In the genomic region with DNA sequence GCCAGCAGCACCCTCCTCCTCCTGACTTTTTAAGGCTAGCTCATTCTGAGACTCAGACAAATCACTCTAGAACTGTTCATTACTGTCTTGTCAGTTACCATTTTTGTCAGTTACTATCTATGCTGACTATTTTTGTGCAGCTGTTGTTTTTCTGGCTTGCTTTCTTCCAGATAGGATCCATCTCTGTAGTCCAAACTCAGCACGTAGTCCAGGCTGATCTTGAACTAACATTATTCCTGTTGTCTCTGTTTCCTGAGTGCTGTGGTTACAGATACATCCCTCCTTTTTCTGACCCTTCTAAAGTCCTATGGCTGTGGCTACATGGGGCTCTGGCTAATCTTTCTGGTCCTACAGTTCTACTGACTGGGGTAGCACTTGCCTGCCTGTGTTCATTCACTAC, we compare ENCODE assay signal across 8 mouse cellular contexts. TPM values are rescaled to one million over a fixed set of nuclear protein-coding genes. Genes with fewer than 3 reads are reported as not detected.
DNase-seq lines count a peak whose midpoint lies in the region; ATAC-seq and TF ChIP-seq lines count a peak whose summit lies in the region.

No protein-coding gene starts in this region.

- H3K9me3 ChIP-seq in lung, embryonic 14.5 days (ENCODE audit: low read depth, low read length) = no peaks in the 10 kb centered on the region; the same call in 1 of the 2 replicates
- H3K9me3 ChIP-seq in forebrain, embryonic 10.5 days = peaks cover 15% of the 10 kb centered on the region
- H3K9me3 ChIP-seq in limb, embryonic 11.5 days (ENCODE audit: control insufficient read depth, low read length) = peaks cover 12% of the 10 kb centered on the region; the same call in 1 of the 2 replicates
- H3K9me3 ChIP-seq in neural tube, embryonic 15.5 days (replicated peaks) = no peaks in the 10 kb centered on the region

- H3K36me3 ChIP-seq in lung, embryonic 14.5 days (ENCODE audit: insufficient read depth) = peaks cover 18% of the 10 kb centered on the region
- peaks cover 22% of the 10 kb centered on the region for H3K36me3 ChIP-seq in forebrain, embryonic 10.5 days (replicated peaks)
- peaks cover 10% of the 10 kb centered on the region; the same call in 1 of the 2 replicates for H3K36me3 ChIP-seq in limb, embryonic 11.5 days (ENCODE audit: control insufficient read depth, insufficient read depth, low read length)
- H3K36me3 ChIP-seq in neural tube, embryonic 15.5 days = peaks cover 17% of the 10 kb centered on the region

- no peak for DNase-seq in lung, embryonic 14.5 days
- DNase-seq in lung, postnatal 4 days = no peak
- no peak for DNase-seq in forebrain, embryonic 10.5 days (ENCODE audit: extremely low spot score, low spot score)
- DNase-seq in limb, embryonic 11.5 days (ENCODE audit: low spot score) = no peak
- DNase-seq in right cerebral cortex, postnatal 10 days (ENCODE audit: low spot score in 2 of 2) = no peak
- DNase-seq in left cerebral cortex, postnatal 36 days (ENCODE audit: low spot score in 2 of 2) = no peak
- DNase-seq in gastrocnemius, adult 18-20 months (ENCODE audit: low spot score) = no peak

- peak overlapping the region; percentile 93 for H3K9ac ChIP-seq in lung, embryonic 14.5 days
- no peak overlapping the region; the same call in 1 of the 2 replicates for H3K9ac ChIP-seq in limb, embryonic 11.5 days (ENCODE audit: low read length)
- H3K9ac ChIP-seq in neural tube, embryonic 15.5 days (replicated peaks) = peak overlapping the region; percentile 100

- H3K4me2 ChIP-seq in lung, embryonic 14.5 days = peak overlapping the region; percentile 70
- peak overlapping the region; percentile 79; the same call in 1 of the 2 replicates for H3K4me2 ChIP-seq in limb, embryonic 11.5 days (ENCODE audit: low read depth, severe bottlenecking)
- H3K4me2 ChIP-seq in neural tube, embryonic 15.5 days = peak overlapping the region; percentile 74

- peak overlapping the region; percentile 75 for H3K4me3 ChIP-seq in lung, embryonic 14.5 days (ENCODE audit: low read depth, low read length)
- H3K4me3 ChIP-seq in forebrain, embryonic 10.5 days = peak overlapping the region; percentile 82
- H3K4me3 ChIP-seq in limb, embryonic 11.5 days (ENCODE audit: low read depth, low read length) = peak overlapping the region; percentile 74; the same call in 1 of the 2 replicates
- peak overlapping the region; percentile 82; the same call in 1 of the 2 replicates for H3K4me3 ChIP-seq in neural tube, embryonic 15.5 days (replicated peaks)

- peak overlapping the region; percentile 99 for H3K27ac ChIP-seq in lung, embryonic 14.5 days (ENCODE audit: low read depth)
- peak overlapping the region; percentile 99 for H3K27ac ChIP-seq in forebrain, embryonic 10.5 days
- no peak overlapping the region for H3K27ac ChIP-seq in limb, embryonic 11.5 days (replicated peaks; ENCODE audit: low read depth, low read length)
- H3K27ac ChIP-seq in neural tube, embryonic 15.5 days (replicated peaks) = peak overlapping the region; percentile 100

- no peaks in the 10 kb centered on the region for H3K4me1 ChIP-seq in lung, embryonic 14.5 days (ENCODE audit: insufficient read depth)
- H3K4me1 ChIP-seq in forebrain, embryonic 10.5 days = peaks cover 49% of the 10 kb centered on the region
- H3K4me1 ChIP-seq in limb, embryonic 11.5 days (ENCODE audit: control insufficient read depth, insufficient read depth, low read length) = peaks cover 7% of the 10 kb centered on the region
- peaks cover 49% of the 10 kb centered on the region for H3K4me1 ChIP-seq in neural tube, embryonic 15.5 days

- intact Hi-C loops in left cerebral cortex, postnatal 36 days (cut with DNase I) = loop anchor here (2.0 to 10.0 kb wide), 2 partner anchors 14 to 224 kb away; partner anchors contain the start of gene Zfp329

- H3K27me3 ChIP-seq in lung, embryonic 14.5 days (ENCODE audit: insufficient read depth, low read length) = peaks cover 17% of the 10 kb centered on the region
- peaks cover 36% of the 10 kb centered on the region for H3K27me3 ChIP-seq in forebrain, embryonic 10.5 days (ENCODE audit: poor library complexity, severe bottlenecking)
- H3K27me3 ChIP-seq in limb, embryonic 11.5 days (ENCODE audit: control insufficient read depth, insufficient read depth, low read length) = peaks cover 25% of the 10 kb centered on the region
- peaks cover 35% of the 10 kb centered on the region for H3K27me3 ChIP-seq in neural tube, embryonic 15.5 days (replicated peaks)

- no peak for ATAC-seq in lung, embryonic 14.5 days (ENCODE audit: insufficient read depth)
- ATAC-seq in limb, embryonic 11.5 days (ENCODE audit: insufficient number of reproducible peaks, low FRiP score, low TSS enrichment, low read depth) = no peak
- no peak for ATAC-seq in neural tube, embryonic 15.5 days (ENCODE audit: low FRiP score)

- no peak for TF ChIP-seq CTCF in lung, embryonic 14.5 days (IDR thresholded peaks at IDR 0.05; ENCODE audit: low read depth)

- WGBS in lung, embryonic 14.5 days = 75% methylated on average over 1 of the region's 1 CpGs
- WGBS in forebrain, embryonic 10.5 days = 88% methylated on average over 1 of the region's 1 CpGs
- WGBS in limb, embryonic 11.5 days = 89% methylated on average over 1 of the region's 1 CpGs
- WGBS in neural tube, embryonic 15.5 days = 91% methylated on average over 1 of the region's 1 CpGs

RNA-seq across cellular contexts. Expression of gene Ube2m, which starts 1.1 kb away (rescaled TPM):
- polyA plus RNA-seq in lung, embryonic 14.5 days (2014; fragmentation: Nextera tagmentation; extraction: Ambion mirVana) = 150 and 168 TPM in 2 replicates
- 82.9 and 88.7 TPM in 2 replicates for polyA plus RNA-seq in forebrain, embryonic 10.5 days (2016; fragmentation: Nextera tagmentation; extraction: Ambion mirVana)
- 199 TPM in 2 replicates for polyA plus RNA-seq in limb, embryonic 11.5 days (2014; fragmentation: Nextera tagmentation; extraction: Ambion mirVana)
- polyA plus RNA-seq in neural tube, embryonic 15.5 days (2015; fragmentation: Nextera tagmentation; extraction: Ambion mirVana) = 129 and 149 TPM in 2 replicates
- 100 to 1,000 TPM; 210 to 252 TPM for total RNA-seq in left cerebral cortex, postnatal 36 days (2021)
- 100 to 1,000 TPM; 148 to 149 TPM for total RNA-seq in gastrocnemius, adult 18-20 months (2021)

RNA-seq across cellular contexts. Expression of gene Chmp2a, which starts 4.6 kb away (rescaled TPM):
- polyA plus RNA-seq in lung, embryonic 14.5 days (2014; fragmentation: Nextera tagmentation; extraction: Ambion mirVana) = 123 and 128 TPM in 2 replicates
- 97.3 and 102 TPM in 2 replicates for polyA plus RNA-seq in forebrain, embryonic 10.5 days (2016; fragmentation: Nextera tagmentation; extraction: Ambion mirVana)
- 84.2 and 93.8 TPM in 2 replicates for polyA plus RNA-seq in limb, embryonic 11.5 days (2014; fragmentation: Nextera tagmentation; extraction: Ambion mirVana)
- polyA plus RNA-seq in neural tube, embryonic 15.5 days (2015; fragmentation: Nextera tagmentation; extraction: Ambion mirVana) = 165 and 170 TPM in 2 replicates
- 100 to 1,000 TPM; 124 to 136 TPM for total RNA-seq in left cerebral cortex, postnatal 36 days (2021)
- total RNA-seq in gastrocnemius, adult 18-20 months (2021) = 100 to 1,000 TPM in 1 of 2 experiments, 10 to 100 TPM in 1; 95.4 to 103 TPM

RNA-seq across cellular contexts. Expression of gene Mzf1, which starts 15.4 kb away (rescaled TPM):
- 2.3 and 3.3 TPM in 2 replicates for polyA plus RNA-seq in lung, embryonic 14.5 days (2014; fragmentation: Nextera tagmentation; extraction: Ambion mirVana)
- 3.9 and 4.3 TPM in 2 replicates for polyA plus RNA-seq in forebrain, embryonic 10.5 days (2016; fragmentation: Nextera tagmentation; extraction: Ambion mirVana)
- 2.3 TPM in 2 replicates for polyA plus RNA-seq in limb, embryonic 11.5 days (2014; fragmentation: Nextera tagmentation; extraction: Ambion mirVana)
- 7.7 and 8.8 TPM in 2 replicates for polyA plus RNA-seq in neural tube, embryonic 15.5 days (2015; fragmentation: Nextera tagmentation; extraction: Ambion mirVana)
- total RNA-seq in left cerebral cortex, postnatal 36 days (2021) = 10 to 100 TPM; 12.2 to 15.8 TPM
- total RNA-seq in gastrocnemius, adult 18-20 months (2021) = under 1 TPM; 0.62 to 0.71 TPM

RNA-seq across cellular contexts. Expression of gene Zbtb45, which starts 29.3 kb away (rescaled TPM):
- polyA plus RNA-seq in lung, embryonic 14.5 days (2014; fragmentation: Nextera tagmentation; extraction: Ambion mirVana) = 29.8 and 30.4 TPM in 2 replicates
- 29.7 and 30.7 TPM in 2 replicates for polyA plus RNA-seq in forebrain, embryonic 10.5 days (2016; fragmentation: Nextera tagmentation; extraction: Ambion mirVana)
- 30.6 and 31.5 TPM in 2 replicates for polyA plus RNA-seq in limb, embryonic 11.5 days (2014; fragmentation: Nextera tagmentation; extraction: Ambion mirVana)
- polyA plus RNA-seq in neural tube, embryonic 15.5 days (2015; fragmentation: Nextera tagmentation; extraction: Ambion mirVana) = 37.6 and 38.7 TPM in 2 replicates
- total RNA-seq in left cerebral cortex, postnatal 36 days (2021) = 10 to 100 TPM; 35.8 to 36.5 TPM
- total RNA-seq in gastrocnemius, adult 18-20 months (2021) = 1 to 10 TPM; 3.2 to 4.0 TPM

RNA-seq across cellular contexts. Expression of gene Trim28, which starts 40.3 kb away (rescaled TPM):
- 458 and 511 TPM in 2 replicates for polyA plus RNA-seq in lung, embryonic 14.5 days (2014; fragmentation: Nextera tagmentation; extraction: Ambion mirVana)
- 415 and 417 TPM in 2 replicates for polyA plus RNA-seq in forebrain, embryonic 10.5 days (2016; fragmentation: Nextera tagmentation; extraction: Ambion mirVana)
- polyA plus RNA-seq in limb, embryonic 11.5 days (2014; fragmentation: Nextera tagmentation; extraction: Ambion mirVana) = 610 and 647 TPM in 2 replicates
- 202 and 224 TPM in 2 replicates for polyA plus RNA-seq in neural tube, embryonic 15.5 days (2015; fragmentation: Nextera tagmentation; extraction: Ambion mirVana)
- total RNA-seq in left cerebral cortex, postnatal 36 days (2021) = 100 to 1,000 TPM; 199 to 217 TPM
- 10 to 100 TPM; 63.6 to 65.9 TPM for total RNA-seq in gastrocnemius, adult 18-20 months (2021)
